Mouse (Mus musculus) R1 (cell line): ENCODE results near the gene Defb26.
A peak's percentile ranks its signal among the peaks of the same experiment; 100 is the strongest.

Source experiments
- DNase-seq: peaks from one replicate; pipeline ENCODE4 v3.0.0-alpha.2; 2018; ENCODE audit warnings: low read depth, low spot score

Defb26 gene

DNA sequence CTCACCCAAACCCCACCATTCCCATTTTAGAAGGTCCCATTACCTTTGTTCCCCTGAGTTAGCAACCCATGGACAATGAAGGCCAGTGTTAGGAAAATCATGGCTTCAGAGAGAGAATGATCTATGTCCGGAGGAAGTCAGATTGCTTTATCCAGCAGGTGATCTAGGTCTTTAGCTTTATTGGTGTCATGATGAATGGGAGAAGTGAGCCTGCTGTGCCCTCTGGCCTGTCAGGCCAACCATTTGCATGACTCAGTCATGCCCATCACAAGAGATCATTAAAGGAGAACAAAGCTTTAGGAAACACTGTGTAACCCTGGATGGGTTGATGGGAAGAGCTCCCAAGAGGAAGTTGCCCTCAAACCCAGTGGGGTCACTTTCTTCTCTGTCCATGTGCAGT lies at the start of gene Defb26:
Gene Defb26, minus strand, starts transcription at position 101 of the 400 bp plus-strand sequence.
- no peak for DNase-seq

DNA sequence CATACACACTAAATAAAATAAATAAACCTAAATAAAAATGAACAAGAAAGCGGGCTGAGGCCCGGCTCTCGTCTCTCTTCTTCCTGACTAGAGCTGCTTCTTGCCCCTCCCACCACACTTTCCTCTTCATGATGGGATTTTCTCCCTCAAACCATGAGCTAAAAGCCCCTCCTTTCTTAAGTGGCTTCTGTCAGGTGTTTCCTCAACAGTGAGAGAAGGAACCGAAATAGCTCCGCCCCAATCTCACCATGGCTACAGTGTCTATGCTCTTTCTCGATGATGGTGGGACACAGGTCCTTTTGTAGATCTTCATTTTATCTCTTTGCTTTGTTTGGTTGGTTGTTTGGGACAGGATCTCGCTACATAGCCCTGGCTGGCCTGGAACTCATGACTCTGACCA lies 45.2 kb upstream of the Defb26 start:
- no peak for DNase-seq

DNA sequence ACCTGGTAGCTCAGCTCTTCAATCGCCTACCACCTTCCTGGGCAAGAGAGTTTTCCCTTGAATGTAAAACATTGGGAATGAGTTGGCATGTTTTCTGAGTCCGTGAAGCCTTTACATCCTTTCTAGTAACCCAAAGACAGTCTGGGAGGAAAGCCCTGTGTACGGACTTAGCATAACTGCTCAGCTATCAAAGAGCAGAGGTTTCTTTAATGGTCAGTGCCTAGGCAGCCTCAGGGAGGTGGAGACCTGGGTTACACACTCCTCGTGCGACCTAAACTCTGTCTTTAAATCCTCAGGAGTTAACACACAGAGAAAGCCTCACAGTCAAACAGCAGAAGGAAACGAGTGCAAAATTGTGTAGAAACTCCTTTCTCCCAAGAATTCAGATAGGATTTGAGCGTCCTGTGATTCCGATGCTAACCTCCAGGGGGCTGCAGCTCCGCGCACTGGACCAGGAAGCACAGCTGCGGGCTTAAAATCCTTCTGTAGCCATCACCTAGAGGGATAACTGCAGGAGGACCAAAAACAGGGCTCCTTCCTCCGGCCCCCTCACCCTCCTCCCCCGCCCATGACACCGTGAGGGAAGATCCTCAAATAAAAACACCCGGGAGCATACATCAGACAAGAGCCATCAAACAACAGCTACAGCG lies 42.4 kb upstream of the Defb26 start:
- peak; percentile 64 for DNase-seq

DNA sequence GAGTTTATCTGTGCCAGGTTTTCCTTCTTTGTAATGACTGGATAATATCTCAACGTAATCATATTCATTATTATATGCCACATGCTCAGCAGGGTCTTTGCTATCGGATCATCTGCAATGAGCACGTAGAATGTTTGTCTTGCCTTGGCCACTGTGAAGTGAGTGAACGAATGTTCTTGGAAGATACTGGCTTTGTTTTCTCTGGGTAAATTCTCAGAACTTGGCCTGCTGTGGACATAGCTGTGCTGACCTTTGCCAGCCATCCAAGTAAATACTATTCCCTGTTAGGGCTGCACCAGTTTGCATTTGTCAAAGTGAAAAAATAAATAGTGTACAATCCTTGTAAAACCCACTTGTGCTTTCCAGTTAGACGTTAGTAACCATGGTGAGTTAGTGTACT lies 36.6 kb upstream of the Defb26 start:
- no peak for DNase-seq

DNA sequence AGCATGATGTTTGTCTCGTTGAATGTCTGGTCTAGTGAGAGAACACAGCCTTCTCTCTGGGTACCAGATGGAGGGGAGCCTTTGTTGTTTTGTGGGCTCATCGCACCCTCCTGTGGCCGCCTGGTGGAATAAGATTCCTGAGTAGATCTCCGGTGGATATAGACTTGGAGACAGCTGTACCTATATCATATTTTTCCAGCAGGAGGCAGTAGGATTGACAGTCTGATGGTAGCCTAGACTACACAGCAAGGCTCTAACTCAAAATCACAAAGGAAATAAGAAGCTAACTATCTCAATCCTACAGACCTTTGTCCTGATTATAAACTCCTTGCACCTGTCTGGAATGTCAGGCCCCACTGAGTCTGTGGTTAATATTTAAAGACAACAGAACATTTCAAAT lies 33.2 kb upstream of the Defb26 start:
- peak; percentile 82 for DNase-seq

DNA sequence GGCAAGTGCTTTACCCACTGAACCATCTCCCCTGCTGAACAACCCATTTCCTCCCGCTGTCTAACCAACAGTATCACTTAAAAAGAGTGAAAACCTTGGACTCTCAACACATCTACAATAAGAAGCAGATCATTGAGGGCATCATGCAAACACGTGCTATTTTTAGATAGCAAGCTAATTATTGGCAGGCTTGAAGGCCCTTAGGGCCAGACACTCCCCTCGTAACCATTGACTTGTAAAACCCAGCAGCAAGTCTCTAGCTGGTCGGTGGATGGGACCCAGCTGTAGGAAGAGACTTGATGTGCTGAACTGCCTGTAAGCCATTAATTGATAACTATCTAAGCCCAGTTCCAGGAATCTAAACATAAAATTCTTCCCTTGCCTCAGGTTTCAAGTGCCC lies 32.0 kb upstream of the Defb26 start:
- no peak for DNase-seq

DNA sequence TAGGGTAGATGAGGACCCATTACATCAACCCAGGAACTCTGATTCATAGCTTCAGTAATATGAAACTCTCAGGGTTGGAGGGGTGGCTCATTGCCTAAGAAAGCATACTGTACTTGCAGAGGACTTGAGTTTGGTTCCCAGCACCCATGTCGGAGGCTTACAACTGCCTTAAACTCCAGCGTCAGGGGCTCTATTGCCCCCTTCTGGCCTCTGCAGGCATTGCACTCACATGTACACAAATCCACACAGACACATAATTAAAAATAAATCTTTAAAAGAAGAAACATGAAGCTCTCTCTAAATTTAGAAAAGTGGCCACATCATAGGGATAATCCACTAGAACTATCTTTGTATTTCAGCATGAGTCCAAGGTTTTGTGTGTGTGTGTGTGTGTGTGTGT lies 31.4 kb upstream of the Defb26 start:
- DNase-seq = peak; percentile 49

DNA sequence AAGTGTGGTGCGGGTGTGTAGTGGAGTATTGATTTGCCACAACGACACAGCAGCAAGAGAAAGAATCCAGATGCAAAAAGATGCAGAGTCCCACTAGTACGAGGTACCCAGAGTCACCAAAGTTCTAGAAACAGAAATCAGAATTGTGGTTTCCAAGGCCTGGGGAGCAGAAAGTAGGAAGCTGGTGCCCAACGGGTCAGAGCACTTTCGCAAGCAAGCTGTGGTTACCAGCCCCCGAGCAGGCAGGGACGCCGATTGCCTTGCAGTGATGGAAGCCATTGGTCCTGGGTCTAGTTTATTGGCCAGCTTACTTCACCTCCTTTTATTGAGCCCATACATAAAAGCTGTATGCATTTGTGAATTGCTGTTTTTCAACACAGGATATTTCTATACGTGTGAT lies 30.5 kb upstream of the Defb26 start:
- no peak for DNase-seq

DNA sequence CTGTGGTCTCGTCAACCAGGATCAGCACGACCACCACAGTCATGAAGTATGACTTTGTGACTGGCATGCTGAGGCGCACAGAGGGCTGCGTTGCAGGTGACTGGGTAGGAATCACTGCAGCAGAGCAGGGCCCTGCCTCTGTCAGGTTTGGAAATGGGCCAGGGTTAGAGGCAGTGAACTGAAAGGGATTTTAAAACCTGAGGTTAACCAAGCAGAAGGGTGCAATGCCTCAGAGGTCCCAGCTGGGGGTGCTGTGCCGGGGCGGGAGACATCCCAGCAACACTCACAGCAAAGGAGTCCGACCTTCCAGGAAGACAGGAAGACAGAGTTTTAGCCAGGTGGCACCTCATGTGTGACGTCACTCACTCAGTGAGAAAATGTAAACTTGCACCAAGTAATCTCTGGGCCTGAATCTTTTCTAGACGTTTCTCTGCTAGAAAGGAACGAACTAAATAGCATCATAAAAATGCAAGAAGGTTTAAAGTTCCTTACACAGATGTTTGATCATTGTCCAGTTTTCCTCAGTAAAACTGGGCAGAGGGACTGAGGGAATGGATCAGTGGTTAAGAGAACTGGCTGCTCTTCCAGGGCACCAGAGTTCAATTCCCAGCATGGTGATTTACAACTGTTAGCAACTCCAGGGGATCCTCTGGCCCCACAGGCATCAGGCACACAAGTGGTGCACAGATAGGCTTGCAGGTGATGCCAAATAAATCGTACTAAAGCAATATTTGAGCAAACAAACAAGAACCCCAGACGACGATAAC lies 28.6 kb upstream of the Defb26 start, which contains the start of gene Defb29:
Gene Defb29, minus strand, starts transcription at position 155 of the 767 bp plus-strand sequence.
- DNase-seq = peak; percentile 66

DNA sequence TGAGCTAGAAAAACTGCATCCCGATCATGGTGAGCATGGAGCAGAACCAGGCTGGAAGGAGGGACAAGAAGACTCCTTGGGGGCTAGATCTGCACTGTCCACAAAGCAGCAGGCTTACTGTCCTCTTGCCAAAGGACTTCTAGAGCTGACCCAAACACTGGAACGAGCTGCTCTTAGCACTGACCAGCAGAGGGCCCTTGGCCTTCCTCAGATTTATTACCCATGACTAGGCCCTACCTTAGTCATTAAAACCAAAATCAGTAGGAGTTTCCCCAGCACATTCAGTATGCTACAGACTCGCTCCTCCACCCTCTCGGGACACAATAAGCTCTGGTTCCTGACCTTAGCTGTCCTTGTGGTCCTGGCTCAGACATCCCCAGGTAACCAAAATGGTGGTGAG lies 6.5 kb upstream of the Defb26 start, which contains the start of gene Defb28:
Gene Defb28, plus strand, starts transcription at position 275 of the 400 bp plus-strand sequence.
- DNase-seq = no peak

DNA sequence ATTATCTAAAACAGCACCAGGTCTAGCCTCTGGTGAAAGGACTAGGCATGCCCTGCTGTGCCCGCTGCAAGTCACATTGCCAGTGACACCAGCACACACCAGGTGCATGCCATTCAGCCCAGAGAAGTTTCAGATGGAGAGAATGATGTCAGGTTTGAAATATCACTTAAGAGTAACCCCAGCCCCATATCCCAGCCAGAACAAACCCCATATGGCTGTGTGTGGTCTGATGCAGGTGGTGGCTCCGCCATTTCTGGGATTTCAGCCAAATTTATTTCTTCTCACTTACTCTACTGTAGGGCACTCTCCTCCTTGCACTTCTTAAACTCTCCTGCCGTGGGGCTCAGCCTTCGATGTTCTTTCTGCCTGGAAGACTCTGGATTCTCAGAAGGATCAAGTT lies 4.6 kb upstream of the Defb26 start:
- DNase-seq = no peak

DNA sequence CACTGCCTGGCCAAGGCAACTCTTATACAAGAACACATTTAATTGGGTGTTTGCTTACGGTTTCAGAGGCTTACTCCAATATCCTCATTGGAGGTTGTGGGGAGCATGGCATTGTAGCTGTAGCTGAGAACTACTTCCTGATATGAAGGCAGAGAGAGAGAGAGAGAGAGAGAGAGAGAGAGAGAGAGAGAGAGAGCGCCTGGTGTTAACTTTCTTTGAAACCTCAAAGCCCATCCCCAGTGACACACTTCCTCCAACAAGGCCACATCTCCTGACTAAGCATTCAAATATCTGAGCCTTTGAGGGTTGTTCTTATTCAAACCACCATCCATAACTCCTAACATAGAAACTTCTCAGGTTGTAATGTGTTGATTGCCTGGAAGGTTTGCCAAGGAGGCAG lies 7.5 kb downstream of the Defb26 start:
- no peak for DNase-seq

DNA sequence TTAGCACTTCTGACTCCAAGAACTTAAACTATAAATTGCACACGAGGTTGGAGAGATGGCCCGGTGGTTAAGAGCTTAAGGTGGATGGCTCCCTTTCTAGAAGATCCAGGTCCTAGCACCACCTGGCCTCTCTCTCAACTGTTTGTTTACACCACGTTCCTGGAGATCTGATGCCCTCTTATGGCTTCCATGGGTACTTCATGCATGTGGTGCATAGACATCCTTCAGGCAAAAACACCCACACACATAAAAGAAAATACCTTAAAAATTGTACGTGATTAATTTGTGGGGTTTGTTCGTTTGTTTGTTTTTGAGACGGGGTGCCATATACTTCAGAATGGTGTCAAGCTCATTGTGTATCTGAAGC lies 10.6 kb downstream of the Defb26 start:
- peak; percentile 57 for DNase-seq

DNA sequence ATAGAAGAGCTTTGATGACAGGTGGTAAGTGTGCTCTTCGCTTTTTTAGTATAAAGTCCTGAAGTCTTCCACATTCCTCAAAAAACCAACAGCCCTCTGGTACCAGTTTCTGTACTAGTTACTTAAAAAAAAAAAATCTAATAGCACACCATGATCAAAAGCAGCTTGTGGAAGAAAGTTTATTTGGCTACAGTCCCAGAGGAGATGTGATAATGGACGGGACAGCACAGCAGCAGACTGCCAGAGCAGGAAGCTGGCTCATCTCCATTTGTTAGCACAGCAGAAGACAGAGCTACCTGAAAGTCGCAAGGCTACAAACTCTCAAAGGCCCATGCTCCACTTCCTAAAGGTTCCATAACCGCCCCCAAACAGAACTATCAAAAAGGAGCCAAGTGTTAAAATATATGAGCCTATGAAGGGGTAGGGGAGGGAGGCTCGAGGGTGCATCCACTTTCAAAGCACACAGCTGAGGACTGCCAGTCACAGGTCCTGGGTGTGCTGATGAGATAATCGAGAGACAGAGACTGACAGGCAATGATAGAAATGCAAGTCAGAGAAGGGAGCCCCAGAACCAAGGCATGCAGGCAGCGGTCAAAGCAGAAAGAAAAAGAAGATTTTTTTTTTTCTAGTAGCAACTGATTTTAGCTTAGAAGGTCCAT lies 11.2 kb downstream of the Defb26 start:
- DNase-seq = no peak

DNA sequence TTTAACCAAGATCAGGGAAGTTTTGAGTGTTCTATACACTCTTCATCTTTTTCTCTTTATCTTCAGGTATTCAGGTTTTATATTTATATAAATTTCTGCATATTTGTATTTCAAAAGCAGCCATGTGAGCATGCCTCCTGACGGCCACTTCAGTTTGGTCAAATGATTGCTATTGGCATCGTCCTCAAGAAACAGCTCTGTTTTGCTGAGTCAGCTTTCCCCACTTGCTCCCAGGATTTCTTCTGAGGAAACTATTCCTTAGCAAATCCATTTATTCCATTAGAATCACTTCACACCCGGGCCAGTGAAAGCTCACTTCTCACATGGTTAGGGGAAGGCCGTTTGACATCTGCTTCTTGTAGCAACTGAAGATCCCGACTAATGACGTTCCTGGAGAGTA lies 13.5 kb downstream of the Defb26 start:
- DNase-seq = no peak

DNA sequence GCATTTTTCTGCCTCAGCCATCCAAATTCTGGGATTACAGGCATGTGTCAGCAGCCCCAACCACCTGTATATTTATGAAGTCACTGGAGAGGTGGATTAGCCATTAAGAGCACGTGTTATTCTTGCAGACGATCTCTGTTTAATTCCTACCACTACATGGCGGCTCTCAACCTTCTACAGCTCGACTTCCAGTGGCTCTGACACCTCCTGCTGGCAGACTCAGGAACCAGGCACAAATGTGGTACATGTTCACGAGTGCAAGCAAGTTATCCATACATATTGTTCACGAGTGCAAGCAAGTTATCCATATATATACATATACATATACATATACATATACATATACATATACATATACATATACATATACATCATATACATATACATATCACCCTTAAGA lies 18.3 kb downstream of the Defb26 start:
- DNase-seq = peak; percentile 40

DNA sequence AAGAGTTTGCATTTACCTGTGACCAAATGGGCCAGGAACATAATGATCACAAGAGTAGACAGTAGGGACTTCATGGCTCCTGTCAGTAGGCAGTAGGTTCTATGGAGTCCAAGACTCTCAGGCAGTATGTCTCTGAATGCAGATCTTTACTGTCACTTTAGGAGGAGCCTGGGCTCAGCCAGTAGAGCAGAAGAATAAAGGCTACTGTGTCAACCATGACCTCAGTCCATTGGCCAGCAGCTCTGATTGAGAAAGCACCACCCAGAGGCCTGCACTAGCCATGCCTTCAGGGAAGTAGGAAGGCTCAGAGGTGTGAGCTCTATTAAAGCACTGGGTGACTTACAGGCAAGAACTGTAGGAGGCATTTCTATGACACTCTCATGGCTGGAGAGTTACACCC lies 21.5 kb downstream of the Defb26 start, which contains the start of gene Defb22:
Gene Defb22, minus strand, starts transcription at position 101 of the 400 bp plus-strand sequence.
- DNase-seq = no peak

DNA sequence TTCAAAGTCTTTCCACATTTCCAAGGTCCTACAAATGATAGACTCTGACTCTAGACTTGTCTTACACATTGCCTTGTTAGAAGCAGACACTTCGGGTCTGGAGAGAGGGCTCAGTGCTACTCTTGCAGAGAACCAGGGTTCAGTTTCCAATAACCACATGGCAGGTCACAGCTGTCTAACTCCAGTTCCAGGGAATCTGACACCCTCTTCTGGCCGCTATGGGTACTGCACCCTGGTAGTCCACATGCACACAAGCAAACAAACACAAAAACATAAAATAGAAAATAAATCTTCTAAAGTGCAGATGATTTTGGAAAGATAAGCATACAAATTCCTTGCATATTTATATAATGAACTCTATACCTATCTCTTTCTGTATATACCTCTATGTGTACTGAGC lies 24.5 kb downstream of the Defb26 start:
- peak; percentile 77 for DNase-seq

DNA sequence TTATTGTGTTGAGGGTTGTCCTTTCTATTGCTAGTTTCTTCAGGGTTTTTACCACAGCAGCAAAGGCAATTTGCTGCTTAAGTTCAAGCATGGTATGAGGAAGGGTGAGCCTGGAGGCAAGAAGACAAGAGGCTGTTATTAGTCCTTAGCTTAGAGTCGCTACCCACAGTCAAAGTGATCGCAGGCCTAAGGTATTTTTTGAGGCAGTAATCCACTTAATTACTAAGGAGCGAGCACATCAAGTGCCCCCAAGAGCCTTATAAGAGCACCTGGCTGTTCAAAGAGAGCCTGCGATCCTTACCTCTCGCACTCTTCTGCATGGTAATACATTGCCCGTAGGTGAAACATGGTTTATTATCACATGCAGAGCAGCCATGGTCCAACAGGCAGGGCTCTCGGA lies 29.8 kb downstream of the Defb26 start:
- DNase-seq = no peak

DNA sequence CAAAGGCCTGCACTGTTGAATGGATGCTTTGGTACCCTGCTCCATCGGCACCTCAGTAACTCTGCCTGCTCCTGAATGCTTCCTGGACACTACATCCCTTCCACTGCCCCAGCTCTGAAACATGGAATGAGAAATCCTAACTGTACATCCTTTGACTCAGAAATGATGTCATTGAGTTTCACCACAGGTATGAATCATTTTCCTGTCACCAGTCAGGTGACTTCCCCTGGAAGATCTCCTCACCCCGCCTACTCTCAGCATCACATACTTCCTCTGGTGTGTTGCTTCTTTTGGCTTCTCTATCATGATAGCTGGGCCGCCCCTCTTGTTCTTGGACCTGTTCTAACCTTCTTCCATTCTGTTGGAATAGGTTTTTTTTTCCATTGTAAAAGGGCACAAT lies 30.6 kb downstream of the Defb26 start:
- DNase-seq = no peak

DNA sequence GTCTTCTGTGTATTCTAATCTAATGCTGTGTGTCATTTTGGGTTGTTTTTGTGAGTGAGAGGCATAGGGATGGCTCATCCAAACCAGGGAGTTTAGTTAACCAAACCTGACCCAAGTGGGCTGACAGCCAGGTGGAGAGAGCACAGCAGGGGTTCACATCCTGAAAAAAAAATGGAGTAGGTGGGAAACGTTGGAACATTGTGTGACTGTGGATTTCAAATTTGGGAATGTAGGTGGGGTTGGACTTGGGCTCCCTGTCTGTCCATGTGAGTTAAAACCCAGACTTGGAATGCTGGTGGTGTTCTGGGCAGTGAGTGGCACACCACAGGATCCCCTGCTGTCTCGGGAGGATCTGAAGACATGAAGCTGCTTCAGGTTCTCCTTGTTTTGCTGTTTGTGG lies 34.7 kb downstream of the Defb26 start, which contains the start of gene Defb20:
Gene Defb20, plus strand, starts transcription at position 301 of the 400 bp plus-strand sequence.
- no peak for DNase-seq

DNA sequence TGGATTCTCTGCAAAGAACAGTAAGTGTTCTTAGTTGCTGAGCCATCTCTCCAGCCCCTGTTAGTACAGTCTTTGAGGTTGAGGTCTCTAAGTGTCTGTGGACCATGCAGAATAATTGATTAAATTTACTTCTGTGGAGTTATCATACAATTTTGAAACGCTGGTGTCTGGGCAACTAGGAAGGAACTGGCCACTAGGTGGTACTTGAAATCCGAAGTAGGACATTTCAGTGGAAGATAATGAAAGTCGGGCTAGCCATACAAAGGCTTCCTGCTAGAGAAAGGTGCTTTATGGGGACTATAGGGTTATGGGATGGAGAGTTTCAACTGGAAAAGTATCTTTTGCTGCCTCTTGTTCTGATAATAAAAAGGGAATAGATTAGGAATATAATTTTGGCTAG lies 39.1 kb downstream of the Defb26 start:
- no peak for DNase-seq

DNA sequence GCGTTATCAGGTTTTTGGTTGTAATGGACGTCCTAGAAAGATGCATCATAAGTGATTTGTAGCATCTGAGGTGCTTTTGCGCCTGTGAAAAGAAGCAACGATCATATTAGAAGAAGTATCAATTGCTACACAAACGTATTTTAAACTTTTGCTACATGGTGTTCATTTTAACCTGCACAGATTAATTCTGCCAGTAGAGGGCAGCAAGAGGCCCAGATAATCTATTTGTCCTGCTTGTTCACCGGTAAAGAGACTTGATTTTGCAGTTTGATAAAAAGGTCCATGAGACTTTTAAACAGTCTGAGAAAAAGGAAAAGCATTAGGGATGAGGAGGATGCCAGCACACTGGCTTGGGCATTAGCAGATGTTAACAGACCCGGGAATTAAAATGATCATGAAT lies 40.5 kb downstream of the Defb26 start:
- peak; percentile 69 for DNase-seq
